Mouse (Mus musculus): ENCODE results near the gene Scaf8.
"Not testable (repeated sequence)": the region's sequence is repeated elsewhere in the genome, so short reads cannot be mapped to it uniquely, and the experiment has no call there.

Scaf8 gene

DNA sequence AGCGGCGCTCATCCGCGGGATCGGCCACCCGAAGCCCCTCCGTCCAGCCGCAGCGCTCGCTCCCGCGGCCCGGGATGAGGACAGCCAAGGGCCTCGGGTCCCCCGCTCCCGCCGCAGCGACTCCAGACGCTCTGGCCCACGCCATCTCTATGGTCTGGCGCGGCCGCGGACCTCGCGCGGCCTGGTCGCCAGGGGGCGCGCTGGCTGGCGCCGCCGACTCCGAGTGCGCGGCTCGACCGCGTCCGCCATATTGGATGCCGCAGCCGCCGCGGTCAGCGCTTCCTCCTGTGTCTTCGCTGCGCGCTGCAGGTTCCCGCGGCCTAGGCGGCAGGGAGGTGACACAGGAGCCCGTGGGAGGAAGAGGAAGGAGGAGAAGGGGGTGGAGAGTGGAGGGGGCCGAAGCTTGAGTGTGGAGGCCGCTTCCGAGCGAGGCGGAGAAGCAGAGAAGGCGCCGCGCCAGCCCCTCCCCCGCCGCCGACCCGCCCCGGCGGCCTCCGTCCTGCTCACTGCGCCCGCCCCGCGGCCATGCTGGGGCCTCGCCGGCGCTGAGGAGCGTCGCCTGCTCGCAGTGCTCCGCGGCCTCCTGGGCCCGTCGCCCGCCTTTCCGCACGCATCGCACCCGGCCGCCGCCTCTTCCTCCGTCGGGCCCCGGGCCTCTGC is at the start of gene Scaf8:
Gene Scaf8 (plus strand): TSS at position 253 of the 660 bp plus-strand sequence.
- peak; percentile 95 for DNase-seq

DNA sequence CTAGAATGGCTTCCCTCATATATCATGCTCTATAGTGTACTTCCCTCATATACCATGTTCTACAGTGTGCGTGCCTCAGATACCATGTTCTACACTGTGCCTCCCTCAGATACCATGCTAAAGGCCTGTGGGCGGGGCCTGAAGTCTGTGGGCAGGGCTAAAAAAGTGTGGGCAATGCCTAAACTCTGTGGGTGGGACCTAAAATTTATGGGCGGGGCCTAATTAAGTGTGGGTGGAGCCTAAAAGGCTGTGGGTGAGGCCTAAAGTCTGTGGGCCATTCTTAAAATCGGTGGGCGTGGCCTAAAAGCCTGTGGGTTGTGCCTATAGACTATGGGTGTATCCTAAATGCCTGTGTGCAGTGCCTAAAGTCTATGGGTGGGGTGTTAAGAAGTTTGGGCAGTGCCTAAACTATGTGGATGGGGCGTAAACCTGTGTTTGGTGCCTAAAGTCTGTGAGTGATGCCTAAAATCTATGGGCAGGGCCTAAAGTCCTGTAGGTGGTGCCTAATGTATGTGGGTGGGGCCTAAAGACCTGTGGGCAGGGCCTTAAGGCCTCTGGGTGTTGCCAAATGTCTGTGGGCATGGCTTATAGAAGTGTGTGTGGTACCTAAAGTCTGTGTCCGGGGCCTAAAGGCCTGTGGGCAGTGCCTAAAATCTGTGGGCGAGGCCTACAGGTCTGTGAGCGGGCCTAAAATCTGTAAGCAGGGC is 39.5 kb upstream of the Scaf8 start:
- DNase-seq: no peak

DNA sequence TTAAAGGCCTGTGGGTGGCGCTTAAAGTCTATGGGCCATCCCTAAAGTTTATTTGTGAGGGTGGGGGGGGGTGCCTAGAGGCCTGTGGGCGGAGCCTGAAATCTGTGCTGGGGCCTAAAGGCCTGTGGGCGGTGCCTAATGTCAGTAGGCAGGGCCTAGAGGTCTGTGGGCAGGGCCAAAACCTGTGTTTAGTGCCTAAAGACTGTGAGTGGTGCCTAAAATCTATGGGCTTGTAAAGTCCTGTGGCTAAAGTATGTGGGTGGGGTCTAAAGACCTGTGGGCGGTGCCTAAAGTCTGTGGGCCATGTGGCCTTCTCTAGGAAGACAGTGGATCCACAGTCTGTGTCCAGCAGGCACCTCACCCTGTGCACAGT is 38.9 kb upstream of the Scaf8 start:
- DNase-seq: no peak

DNA sequence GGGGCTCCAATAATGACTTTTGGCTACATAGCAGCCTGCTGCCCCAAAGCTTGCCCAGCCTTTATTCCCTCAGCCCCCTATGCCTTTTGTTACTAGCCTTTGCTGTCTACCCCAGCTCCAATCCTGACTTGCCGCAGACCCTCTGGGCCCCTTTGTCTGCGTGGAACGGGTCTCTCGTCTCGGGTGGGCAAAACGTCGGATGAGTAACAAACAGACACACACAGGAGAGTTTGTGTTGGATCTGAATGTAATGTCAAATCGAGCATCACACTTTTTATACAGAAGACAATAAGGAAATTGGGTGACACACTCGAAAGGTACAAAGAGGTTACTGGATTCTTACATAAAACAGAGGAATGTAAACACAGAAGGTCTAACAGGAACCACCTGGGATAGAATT is 36.8 kb upstream of the Scaf8 start:
- DNase-seq: not testable (repeated sequence)

DNA sequence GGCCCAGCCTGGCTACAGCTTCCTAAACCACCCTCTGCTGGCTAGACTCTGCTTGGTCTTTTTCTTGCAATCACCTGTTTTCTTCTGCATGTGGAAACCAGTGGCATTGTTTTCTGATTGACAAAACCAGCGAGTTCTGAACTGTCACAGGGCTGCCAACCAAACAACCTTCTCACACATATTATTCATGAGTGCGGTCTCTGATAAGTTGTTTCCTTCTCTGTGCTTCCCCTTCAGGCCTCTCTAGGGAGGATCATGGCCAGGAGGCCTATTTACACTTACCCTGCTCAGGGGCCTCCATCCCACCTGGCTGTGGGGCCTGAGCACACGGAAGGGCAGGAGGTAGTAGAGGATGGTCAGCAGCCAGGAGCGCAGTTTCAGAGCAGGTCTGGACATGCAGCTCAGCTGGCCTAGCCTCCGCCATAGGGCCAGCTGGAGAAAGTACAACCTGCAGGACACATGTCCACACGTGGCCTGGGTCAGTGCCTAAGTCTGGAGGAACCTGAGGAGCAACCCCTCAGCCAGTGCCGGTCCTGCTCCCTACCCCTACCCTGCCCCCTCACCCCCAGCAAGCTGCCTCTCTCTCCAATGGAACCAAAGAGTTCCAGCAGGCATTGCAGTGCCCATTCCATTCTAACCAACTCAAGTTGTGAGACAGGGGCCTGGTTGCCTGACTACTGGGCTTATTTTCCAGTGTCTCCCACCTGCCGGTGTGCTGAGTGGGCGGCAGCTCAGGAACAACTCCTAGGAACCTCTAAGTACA is 34.0 kb upstream of the Scaf8 start:
- not testable (repeated sequence) for DNase-seq

DNA sequence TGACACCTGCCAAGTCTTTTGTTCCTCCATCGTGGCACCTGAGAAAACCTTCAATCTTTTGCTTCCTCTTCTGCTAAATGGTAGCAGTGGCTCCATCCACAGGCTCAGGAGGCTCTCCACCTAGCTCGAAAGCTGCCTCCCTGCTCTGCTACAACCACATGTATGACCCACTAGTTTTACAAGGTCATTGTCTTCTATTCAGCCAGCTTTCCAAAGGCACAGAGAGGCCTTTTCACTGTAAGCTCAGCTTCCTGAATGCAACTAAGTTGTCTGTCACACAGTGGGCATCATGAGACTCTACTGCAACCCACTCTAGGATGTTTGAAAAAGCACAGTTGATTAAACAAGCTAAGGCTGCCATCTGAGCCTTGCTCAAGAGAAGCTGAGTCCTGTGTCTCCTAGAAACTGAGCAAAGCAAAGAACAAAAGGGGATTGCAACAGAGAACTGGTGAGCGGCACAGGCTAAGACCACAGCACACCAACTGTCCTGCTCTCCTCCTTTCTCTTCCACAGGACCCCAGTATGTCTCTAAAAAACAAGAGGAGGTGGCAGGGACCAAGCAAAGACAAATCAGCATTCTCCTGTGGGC is 33.2 kb upstream of the Scaf8 start:
- peak; percentile 93 for DNase-seq

DNA sequence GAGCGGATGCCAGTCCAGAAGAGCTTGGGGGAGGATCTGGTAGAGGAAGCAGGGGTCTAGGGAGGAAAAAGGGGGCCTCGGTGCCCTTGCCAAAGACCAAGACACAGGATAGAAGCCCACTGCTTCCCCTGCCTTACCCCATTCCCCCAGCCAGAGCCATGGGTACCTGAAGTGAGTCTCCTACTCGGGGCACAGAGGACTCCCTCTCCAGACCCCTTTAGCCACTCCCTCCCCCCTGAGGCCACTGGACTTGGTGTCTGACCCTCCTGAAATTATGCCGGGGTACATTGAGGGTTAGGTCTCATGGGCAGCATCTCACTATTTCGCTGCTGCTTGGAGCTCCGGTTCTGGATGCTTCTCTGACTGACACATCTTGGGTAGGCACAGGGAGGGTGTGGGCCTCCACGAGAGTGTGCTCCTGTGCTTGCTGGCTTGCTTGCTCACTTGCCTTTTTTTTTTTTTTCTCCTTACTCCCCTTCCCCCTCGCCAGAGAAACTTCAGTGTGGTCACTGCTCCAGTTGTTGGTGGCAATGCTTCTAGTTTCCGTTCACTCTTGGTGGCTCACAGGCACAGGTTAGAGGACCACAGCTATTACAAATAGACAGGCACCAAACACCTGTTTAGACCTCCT is 32.5 kb upstream of the Scaf8 start:
- peak; percentile 59 for DNase-seq

DNA sequence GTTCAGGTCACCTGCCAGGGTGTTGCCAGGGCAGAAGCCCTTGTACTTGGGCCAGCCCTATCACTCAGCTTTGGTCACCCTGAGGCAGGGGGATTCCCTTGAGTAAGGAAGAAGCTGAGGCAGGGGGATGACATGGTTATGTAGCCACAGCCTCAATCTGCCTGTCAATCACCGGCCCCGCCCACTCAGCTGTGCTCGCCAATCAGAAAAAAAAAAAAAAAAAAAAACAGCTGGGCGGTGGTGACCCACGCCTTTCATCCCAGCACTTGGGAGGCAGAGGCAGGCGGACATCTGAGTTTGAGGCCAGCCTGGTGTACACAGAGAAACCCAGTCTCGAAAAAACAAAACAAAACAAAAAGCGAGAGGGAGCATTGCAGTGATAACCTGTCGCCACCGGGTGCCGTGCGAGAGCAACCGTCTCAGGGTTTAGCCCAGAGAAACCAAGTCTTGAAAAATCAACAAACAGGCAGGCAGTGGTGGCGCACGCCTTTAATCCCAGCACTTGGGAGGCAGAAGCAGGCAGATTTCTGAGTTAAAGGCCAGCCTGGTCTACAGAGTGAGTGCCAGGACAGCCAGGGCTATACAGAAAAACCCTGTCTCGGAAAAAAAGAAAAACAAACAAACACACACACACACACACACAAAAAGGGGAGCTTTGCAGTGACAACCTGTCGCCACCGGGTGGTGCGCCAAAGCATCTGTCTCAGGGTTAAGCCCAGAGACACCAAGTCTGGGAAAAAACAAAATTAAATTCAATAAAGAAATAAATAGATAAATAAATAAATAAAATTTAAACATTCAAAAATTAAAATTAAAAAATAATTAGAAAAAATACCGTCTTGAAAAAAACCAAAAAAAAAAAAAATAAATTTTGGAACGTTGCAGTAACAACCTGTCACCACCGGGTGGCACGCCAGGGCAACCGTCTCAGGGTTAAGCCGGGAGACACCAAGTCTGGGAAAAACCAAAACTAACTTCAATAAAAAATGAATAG is 31.7 kb upstream of the Scaf8 start:
- DNase-seq: peak; percentile 66

DNA sequence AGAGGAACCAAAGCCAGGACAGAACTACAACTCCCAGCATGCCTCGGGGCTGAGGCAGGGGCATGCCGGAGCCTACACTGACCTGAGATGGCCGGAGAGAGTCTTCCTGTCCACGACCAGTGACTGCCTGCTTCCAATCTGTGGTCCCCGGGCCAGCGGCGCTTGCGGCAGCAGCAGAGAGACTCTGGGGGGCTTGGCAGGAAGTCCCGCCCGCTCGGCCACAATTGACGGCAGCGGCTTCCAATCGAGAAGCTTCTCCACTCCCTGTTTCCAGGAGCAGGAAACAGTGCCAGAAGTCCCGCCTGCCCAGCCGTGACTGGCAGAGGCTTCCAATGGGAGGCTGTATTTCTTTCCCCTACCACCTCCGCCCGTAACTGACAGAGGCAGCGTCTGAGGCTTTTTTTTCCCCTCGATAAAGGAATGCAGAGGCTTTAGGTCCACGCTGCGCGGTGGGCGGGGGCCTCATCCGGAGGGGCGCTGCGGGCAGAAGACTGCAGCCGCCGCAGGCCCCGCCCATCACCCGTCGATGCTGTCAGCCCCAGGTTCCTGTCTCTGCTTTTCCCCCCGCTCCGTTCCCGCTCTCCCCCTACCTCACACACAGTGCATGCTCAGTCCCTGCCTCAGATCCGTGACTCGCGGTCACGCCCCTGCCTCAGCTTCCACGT is 30.8 kb upstream of the Scaf8 start:
- DNase-seq: peak; percentile 91

DNA sequence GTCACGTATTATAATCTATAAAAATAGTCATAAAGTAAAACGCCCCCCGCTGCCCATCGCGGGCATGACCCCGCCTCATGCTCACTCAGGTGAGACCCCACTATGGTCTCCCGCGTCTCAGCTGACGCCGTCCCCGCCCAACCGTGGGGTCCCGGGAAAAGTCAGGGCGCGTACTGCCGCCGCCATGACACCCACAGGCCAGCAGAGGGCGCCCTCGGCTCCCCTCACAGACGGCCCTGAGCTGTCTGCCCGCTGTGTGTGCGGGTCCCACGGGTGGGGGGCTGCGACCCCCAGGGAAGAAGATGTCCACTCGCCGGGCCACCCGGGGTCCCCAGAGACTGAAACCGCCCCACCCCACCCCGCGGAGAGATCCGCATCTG is 30.2 kb upstream of the Scaf8 start:
- peak; percentile 76 for DNase-seq

DNA sequence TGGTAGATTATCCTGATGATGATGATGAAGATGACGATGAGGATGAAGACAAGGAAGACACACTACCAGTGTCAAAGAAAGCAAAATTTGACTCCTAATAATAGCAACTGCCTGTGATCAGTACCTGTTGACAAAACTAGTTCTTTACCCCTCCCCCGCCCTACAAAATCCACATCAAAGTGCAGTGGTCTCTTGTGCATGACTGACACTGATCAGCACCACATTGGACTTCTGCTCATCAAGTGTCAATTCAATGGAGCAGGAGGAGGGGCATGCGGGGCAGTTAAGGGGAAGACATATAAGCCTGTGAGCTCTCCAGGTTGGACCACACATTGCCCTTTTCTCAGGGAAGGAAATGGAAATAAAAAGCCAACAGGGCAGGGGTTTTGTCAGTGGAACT is 29.6 kb upstream of the Scaf8 start:
- DNase-seq: no peak

DNA sequence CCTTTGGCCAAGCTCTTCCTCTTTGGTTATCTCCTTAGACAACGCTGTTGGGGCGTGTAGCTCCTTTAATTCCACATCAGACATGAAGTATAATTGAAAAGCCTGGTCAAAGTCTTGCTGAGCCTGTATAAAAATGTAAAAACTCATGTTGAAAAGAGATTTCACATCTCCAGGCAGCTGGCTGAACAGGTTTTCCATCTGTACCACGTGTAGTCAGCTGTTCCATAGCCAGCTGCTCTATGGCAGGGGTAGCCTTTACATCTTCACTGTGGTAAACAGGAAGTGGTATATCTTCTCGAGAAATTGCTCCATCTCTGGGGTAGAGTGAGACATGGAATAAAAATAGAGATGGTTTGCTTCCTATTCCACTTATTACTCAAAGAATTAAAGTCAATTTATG is 22.1 kb upstream of the Scaf8 start:
- DNase-seq: no peak

DNA sequence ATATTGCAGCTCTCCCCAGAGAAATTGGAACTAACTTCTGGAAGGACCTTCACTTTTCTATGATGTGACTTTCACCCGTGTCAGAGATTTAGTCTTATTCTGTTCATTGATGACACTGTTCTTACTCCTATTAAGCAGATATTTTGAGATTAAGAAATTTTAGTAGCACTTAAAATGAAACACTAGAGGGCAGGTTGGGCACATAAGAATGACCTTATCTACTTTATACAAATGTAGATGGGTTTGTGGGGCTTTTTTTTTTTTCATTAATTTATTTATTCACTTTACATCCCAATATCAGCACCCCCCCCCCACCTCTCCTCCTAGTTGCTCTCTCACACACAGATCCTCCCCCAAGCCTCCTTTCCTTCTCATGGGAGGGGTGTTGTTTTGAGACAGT is 15.5 kb upstream of the Scaf8 start:
- DNase-seq: not testable (repeated sequence)

DNA sequence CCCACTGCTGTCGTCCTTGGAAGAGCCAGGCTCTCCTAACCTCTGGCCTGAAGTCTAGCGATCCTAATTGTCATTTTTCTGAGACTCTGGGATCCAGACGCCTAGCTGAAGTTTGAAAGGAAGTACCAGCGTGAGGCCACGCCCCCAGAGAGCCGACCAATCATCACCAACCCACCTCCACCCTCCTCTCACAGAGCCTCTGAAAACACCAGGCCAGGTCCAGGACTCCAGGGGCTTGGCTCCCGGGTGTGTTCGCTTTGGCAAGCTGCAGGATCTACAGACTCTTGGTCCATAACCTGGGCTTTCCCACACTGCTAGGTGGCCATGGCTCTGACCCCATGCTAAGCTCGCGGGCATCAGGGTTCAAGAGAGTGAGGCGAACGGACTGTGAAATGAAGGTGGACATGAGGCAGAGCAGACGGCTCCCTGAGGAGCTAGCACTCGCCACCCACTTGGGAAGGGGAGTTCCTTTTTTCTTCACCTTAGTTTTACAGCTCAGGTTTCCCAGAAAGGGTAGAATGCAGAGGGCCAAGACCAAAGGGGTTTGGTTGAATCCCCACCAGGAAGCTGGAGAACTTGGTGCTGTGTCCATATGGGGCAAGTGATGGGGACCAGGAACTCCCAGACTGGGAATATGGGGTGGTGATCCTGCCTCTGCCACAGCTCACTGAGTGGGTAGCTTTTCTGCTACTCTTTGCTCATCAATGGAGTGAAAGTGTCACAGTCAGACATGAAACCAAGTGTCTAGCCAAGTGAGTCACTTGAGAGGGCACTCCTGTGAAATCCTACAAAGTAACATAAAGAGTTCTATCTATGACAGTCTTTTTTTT is 12.2 kb upstream of the Scaf8 start:
- DNase-seq: no peak

DNA sequence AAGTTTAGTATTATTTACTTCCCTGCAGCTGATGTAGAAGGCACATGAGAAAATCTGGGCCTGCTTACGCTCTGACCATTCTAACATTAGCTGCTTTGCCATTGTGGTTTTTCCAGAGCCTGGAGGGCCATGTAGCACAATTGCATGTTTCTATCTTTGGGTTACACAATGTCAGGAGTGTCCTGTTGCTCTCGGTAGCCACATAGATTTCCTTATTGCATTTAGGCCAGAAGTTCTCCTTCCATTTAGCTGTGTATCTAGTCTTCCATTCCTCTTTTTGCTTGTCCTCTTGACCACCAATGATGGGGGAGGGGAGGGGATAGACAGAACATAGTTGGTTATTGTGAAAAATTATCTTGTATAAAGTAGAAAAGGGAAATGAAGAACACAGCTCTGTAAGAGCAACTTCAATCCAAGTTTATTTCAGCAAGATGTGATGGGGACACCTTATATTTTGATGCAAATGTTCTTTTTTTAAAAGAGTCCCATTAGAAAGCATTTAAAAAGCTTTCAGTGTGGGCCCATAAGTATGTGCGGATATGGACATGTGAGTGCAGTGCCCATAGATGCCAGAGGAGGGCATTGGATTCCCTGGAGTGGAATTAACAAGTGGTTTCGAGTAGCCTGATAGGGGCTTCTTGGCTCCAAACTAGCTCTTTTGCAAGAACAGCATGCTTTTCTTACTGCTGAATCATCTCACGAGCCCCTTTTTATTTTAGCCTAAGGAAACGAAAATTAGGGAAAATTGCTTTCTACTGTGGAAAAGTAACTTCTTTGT is 10.4 kb upstream of the Scaf8 start:
- no peak for DNase-seq

DNA sequence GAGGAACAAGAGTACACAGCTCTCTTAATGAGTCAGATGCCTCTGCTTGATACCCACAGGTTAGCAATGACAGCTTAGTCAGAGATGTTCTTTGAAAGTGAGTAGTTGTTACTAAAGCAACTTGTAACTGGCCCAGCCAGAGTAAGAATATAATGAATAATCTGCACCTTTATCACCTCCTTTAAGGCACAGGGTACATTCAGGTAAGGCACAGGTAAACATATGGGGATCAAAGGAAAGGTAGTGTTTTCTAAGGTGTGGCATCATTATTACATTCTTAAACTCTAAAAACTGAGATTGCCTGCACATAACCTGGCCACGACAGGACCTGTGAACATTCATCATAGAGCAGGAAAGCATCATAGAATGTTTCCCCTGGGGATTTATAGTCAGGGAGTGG is 9.8 kb upstream of the Scaf8 start:
- DNase-seq: no peak

DNA sequence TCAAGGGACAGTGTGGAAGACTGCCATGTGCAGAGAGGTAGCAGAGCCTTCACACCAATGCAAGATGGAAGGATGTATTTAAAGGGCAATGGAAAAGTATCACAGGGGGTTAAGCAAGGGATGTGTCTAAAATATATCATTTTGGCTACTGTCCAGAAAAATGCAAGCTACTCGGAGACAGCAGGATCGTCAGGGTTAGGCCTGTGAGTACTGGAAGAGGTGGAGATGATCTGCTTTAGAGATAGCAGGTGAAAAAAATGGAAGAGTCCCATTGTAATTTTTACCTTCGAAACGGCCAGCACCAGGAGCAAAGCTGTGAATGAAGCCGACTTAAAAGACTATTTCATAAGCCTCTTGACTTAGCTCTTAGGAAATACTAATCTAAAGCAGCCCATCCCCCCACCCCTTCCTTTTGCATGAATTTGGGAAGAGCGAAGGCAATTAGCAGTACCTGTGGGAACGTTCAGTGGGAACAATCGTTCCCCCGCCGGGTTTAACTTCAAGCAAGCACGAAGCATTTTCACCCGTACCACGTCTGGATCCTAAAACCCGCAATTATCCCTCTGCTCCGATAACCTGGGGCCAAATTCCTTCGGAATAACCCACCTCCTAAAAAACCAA is 925 bp upstream of the Scaf8 start:
- DNase-seq: no peak

DNA sequence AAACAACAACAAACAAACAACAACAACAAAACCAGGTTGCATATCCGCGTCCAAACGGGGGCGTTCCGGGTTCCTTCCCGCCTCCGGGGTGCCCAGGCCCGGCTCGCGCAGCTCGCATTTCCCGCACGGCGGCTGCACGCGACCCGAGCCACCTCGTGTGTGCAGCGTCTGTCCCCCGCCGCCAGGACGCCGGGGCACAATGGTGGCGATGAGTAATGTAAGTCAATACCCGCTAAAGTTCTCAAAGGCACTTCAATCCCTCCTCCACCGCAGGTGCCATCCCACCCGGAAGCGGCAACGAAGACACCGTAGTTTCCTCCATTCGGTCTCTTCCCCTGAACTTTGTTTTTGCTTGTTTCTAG is 433 bp upstream of the Scaf8 start:
- DNase-seq: no peak

DNA sequence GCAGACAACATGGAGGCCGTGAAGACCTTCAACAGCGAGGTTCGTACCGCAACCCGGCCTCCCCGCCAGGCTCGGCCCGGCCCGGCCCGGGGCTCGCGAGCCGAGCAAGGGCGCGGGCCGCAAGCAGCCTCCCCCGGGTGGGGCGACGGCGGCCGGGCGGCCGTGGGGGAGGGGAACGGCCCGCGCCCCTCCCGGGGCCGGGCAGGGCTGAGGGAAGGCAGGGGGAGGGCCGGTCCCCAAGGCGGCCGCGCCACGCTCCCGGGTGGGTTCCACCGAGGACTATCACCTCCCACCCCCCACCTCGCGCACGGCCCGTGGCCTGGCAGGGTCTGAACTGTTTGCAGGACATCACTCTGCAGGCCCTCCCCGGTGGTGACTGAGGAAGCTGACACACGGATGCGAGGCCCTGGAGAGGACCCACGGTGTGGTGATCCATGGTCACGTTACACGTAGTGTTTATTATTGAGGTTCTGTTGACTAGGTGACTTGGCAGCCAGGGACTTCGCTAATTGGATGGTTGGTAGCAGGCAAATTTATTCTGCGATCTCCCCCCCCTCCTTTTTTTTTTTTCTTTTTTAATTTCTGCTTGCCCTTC is 705 bp downstream of the Scaf8 start:
- peak; percentile 50 for DNase-seq
